Mouse (Mus musculus) stomach, postnatal 0 days (tissue): ENCODE measurements around the gene Pik3c2g. TPM values are rescaled to one million over a fixed set of nuclear protein-coding genes. Genes with fewer than 3 reads are reported as not detected.

ENCODE experiments used
- ATAC-seq: fragments of 200-750 bp; cut with Nextera tagmentation; 2 replicates; pipeline ENCODE4 v1.8.0; 2017; ENCODE audit not compliant: low FRiP score, low TSS enrichment
- DNase-seq: peaks from one replicate; pipeline ENCODE4 v3.0.0-alpha.2; 2016; ENCODE audit warnings: low spot score
- H3K27ac ChIP-seq: fragments of 300-500 bp; sonication (generic); replicated peaks from 2 replicates; pipeline ENCODE4 v1.5.1; 2014; ENCODE audit warnings: mild to moderate bottlenecking, control low read depth
- H3K27me3 ChIP-seq: fragments of 300-500 bp; sonication (generic); 2 replicates; pipeline ENCODE4 v1.6.1; 2014; ENCODE audit warnings: low read length; ENCODE audit not compliant: control insufficient read depth, insufficient read depth
- H3K36me3 ChIP-seq: fragments of 300-500 bp; sonication (generic); 2 replicates; pipeline ENCODE4 v1.6.1; 2014; ENCODE audit warnings: low read length, mixed read lengths; ENCODE audit not compliant: control insufficient read depth, insufficient read depth
- H3K4me1 ChIP-seq: fragments of 300-500 bp; sonication (generic); replicated peaks from 2 replicates; pipeline ENCODE4 v1.6.1; 2014; ENCODE audit warnings: antibody characterized with exemption; ENCODE audit not compliant: control insufficient read depth, insufficient read depth
- H3K4me2 ChIP-seq: fragments of 300-500 bp; sonication (generic); replicated peaks from 2 replicates; pipeline ENCODE4 v1.6.1; 2014; ENCODE audit warnings: low read depth, mild to moderate bottlenecking, control low read depth, moderate library complexity
- H3K4me3 ChIP-seq: fragments of 300-500 bp; sonication (generic); 2 replicates; pipeline ENCODE4 v1.5.1; 2014; ENCODE audit warnings: low read depth, low read length, control low read depth
- H3K9ac ChIP-seq: fragments of 300-500 bp; sonication (generic); 2 replicates; pipeline ENCODE4 v1.6.1; 2014; ENCODE audit warnings: mild to moderate bottlenecking, low read length, control low read depth, mixed read lengths
- H3K9me3 ChIP-seq: fragments of 300-500 bp; sonication (generic); 2 replicates; pipeline ENCODE4 v1.6.1; 2016; ENCODE audit warnings: low read length; ENCODE audit not compliant: control insufficient read depth
- CTCF ChIP-seq: IDR thresholded peaks from 2 replicates; pipeline ENCODE4 v1.5.1; 2016; ENCODE audit warnings: antibody characterized with exemption, low read depth, mild to moderate bottlenecking, moderate library complexity
- EP300 ChIP-seq: optimal IDR thresholded peaks from 2 replicates; pipeline ENCODE3; 2016; ENCODE audit warnings: antibody characterized with exemption
- WGBS: fragments of 180-500 bp; shearing (Covaris S2); extraction: QIAGEN DNeasy Blood & Tissue Kit; methylation state at CpG from one replicate; pipeline ENCODE4 v1.1.7; 2014; 5-methylcytosine and 5-hydroxymethylcytosine counted together
- polyA plus RNA-seq: library from polyadenylated mRNA; unstranded; fragments of >200 nt; fragmentation: Nextera tagmentation; extraction: Ambion mirVana; gene quantifications from 2 replicates; pipeline ENCODE4 v1.2.1, GENCODE M21; 2015

Gene Pik3c2g
- polyA plus RNA-seq, 1 experiment from 2014 or later = 5.1 TPM

- no peak overlapping the region for H3K4me3 ChIP-seq
- H3K4me2 ChIP-seq = no peak overlapping the region
- WGBS = 50% methylated on average over 6 of the region's 6 CpGs
- H3K27me3 ChIP-seq = no peaks in the 10 kb centered on the region
- H3K36me3 ChIP-seq = no peaks in the 10 kb centered on the region
- TF ChIP-seq EP300 (no peak), CTCF (no peak)
- peak overlapping the region; percentile 37 for H3K27ac ChIP-seq
- H3K9ac ChIP-seq = no peak overlapping the region
- no peak; the same call in 1 of the 2 replicates for ATAC-seq
- H3K9me3 ChIP-seq = no peaks in the 10 kb centered on the region
- H3K4me1 ChIP-seq = no peaks in the 10 kb centered on the region
- DNase-seq = no peak
Observed at GRCm38 (mm10) chr6:139877476-139878361, 290.7 kb downstream of the Pik3c2g start.

GRCm38 (mm10) chr6:139878362-139878696, 291.3 kb downstream of the Pik3c2g start:
- Histone ChIP-seq H3K9me3 (no peaks in the 10 kb centered on the region), H3K4me3 (no peak overlapping the region), H3K27ac (no peak overlapping the region), H3K4me1 (no peaks in the 10 kb centered on the region), H3K4me2 (no peak overlapping the region), H3K36me3 (no peaks in the 10 kb centered on the region), H3K9ac (no peak overlapping the region), H3K27me3 (no peaks in the 10 kb centered on the region)
- ATAC-seq (peak; percentile 72; the same call in 1 of the 2 replicates), DNase-seq (no peak)
- 27% methylated on average over 1 of the region's 1 CpGs for WGBS
- TF ChIP-seq CTCF (no peak), EP300 (no peak)

DNA sequence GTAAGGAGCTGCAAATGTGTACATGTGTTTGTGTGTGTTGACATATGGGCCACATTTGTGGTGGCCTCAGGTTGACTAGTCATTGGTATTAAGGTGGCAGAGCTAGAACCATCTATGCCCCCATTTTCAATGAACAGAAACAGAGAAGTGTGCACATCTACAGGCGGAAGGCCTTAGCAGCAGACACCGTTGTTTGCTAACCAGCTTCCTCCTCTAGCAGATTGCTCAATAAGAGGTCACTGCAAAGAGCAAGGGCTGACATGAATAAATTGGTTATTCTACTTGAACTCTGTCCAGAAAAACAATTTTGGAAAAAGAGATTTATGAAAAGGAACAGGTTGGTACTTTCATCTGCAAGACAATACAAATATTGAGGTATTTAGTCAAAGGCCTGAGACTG, 295.1 kb downstream of the Pik3c2g start:
- TF ChIP-seq CTCF (no peak), EP300 (no peak)
- DNase-seq (no peak), ATAC-seq (no peak)
- Histone ChIP-seq H3K27me3 (no peaks in the 10 kb centered on the region), H3K4me3 (no peak overlapping the region), H3K27ac (no peak overlapping the region), H3K4me1 (no peaks in the 10 kb centered on the region), H3K9ac (no peak overlapping the region), H3K9me3 (no peaks in the 10 kb centered on the region), H3K36me3 (no peaks in the 10 kb centered on the region), H3K4me2 (no peak overlapping the region)
- WGBS = 65% methylated on average over 2 of the region's 2 CpGs

GRCm38 (mm10) chr6:139887175-139887574, 300.2 kb downstream of the Pik3c2g start:
- Histone ChIP-seq H3K4me2 (no peak overlapping the region), H3K27me3 (no peaks in the 10 kb centered on the region), H3K9ac (no peak overlapping the region), H3K27ac (no peak overlapping the region), H3K4me1 (no peaks in the 10 kb centered on the region), H3K9me3 (no peaks in the 10 kb centered on the region), H3K4me3 (no peak overlapping the region), H3K36me3 (no peaks in the 10 kb centered on the region)
- DNase-seq (no peak), ATAC-seq (no peak)
- TF ChIP-seq EP300 = no peak
- TF ChIP-seq CTCF = no peak

GRCm38 (mm10) chr6:139895637-139896036, 308.6 kb downstream of the Pik3c2g start:
- TF ChIP-seq EP300 (no peak), CTCF (no peak)

GRCm38 (mm10) chr6:139899630-139900151, 312.7 kb downstream of the Pik3c2g start:
- H3K36me3 ChIP-seq = no peaks in the 10 kb centered on the region
- H3K4me2 ChIP-seq = no peak overlapping the region
- no peaks in the 10 kb centered on the region for H3K4me1 ChIP-seq
- WGBS = 75% methylated on average over 8 of the region's 8 CpGs
- ATAC-seq (no peak), DNase-seq (no peak)
- no peaks in the 10 kb centered on the region for H3K9me3 ChIP-seq
- no peak for TF ChIP-seq EP300
- no peak for TF ChIP-seq CTCF
- H3K27ac ChIP-seq = no peak overlapping the region
- no peak overlapping the region for H3K4me3 ChIP-seq
- no peak overlapping the region for H3K9ac ChIP-seq
- H3K27me3 ChIP-seq = no peaks in the 10 kb centered on the region

More at GRCm38 (mm10) chr6:139895637-139896036, 308.6 kb downstream of the Pik3c2g start:
- H3K36me3 ChIP-seq = no peaks in the 10 kb centered on the region
- ATAC-seq (peak; percentile 47; the same call in 1 of the 2 replicates), DNase-seq (no peak)
- no peaks in the 10 kb centered on the region for H3K9me3 ChIP-seq
- no peak overlapping the region for H3K27ac ChIP-seq
- no peak overlapping the region for H3K4me3 ChIP-seq
- H3K9ac ChIP-seq = no peak overlapping the region
- WGBS = 27% methylated on average over 2 of the region's 2 CpGs
- no peaks in the 10 kb centered on the region for H3K27me3 ChIP-seq
- H3K4me2 ChIP-seq = no peak overlapping the region
- no peaks in the 10 kb centered on the region for H3K4me1 ChIP-seq
